ENCODE assay signal across 10 mouse cellular contexts in the genomic region with DNA sequence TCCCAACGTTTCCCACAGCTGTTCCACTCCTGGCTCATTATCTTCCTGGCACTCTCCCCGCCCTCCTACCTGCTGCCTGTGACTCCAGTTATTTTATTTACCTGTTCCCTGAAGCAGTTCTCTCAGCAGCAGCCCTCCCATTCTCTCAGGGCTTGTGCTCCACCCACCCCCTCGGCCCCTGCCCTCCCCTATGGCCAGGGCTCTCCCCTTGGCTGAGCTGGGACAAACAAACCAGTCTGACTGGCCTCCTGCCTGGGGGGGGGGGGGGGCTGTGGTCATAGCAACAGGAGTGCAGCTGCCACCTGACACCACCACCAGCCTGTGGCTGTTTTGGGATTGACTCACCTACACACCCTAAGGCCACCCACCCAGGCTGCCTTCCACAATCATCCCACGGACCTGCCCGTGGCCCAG. TPM values are rescaled to one million over a fixed set of nuclear protein-coding genes. Genes with fewer than 3 reads are reported as not detected.
A peak's percentile ranks its signal among the peaks of the same experiment; 100 is the strongest.
DNase-seq lines count a peak whose midpoint lies in the region; ATAC-seq lines count a peak whose summit lies in the region.
"Had no signal": no experiment of that assay in that cellular context is flagged by ENCODE, and none has a peak within 500 bp of the region (broad histone marks: within the 10 kb centered on the region; RNA-seq: fewer than 3 reads in every experiment).

No protein-coding gene starts in this region.

- peak; percentile 20 for DNase-seq in ovary, adult 18-20 months (ENCODE audit: low spot score)
- DNase-seq in ovary, postnatal 14 days (ENCODE audit: low spot score) = no peak
- peak; percentile 35 for DNase-seq in limb, embryonic 11.5 days (ENCODE audit: low spot score)
- no peak for DNase-seq in heart, postnatal 4 days
- DNase-seq in B cell, adult 2 months = no peak
- DNase-seq: forebrain, postnatal 0 days had no signal

- no peaks in the 10 kb centered on the region for H3K9me3 ChIP-seq in intestine, embryonic 15.5 days
- no peaks in the 10 kb centered on the region for H3K9me3 ChIP-seq in limb, embryonic 11.5 days (ENCODE audit: control insufficient read depth, low read length)
- no peaks in the 10 kb centered on the region for H3K9me3 ChIP-seq in stomach, embryonic 15.5 days
- H3K9me3 ChIP-seq: neural tube, embryonic 13.5 days had no signal

- no peak overlapping the region for H3K4me3 ChIP-seq in intestine, embryonic 15.5 days (replicated peaks)
- H3K4me3 ChIP-seq in limb, embryonic 11.5 days (ENCODE audit: low read depth, low read length) = no peak overlapping the region
- H3K4me3 ChIP-seq in stomach, embryonic 15.5 days (replicated peaks) = no peak overlapping the region
- H3K4me3 ChIP-seq: neural tube, embryonic 13.5 days had no signal

- H3K36me3 ChIP-seq in intestine, embryonic 15.5 days = no peaks in the 10 kb centered on the region
- no peaks in the 10 kb centered on the region for H3K36me3 ChIP-seq in limb, embryonic 11.5 days (ENCODE audit: control insufficient read depth, insufficient read depth, low read length)
- no peaks in the 10 kb centered on the region for H3K36me3 ChIP-seq in stomach, embryonic 15.5 days

- no peak overlapping the region for H3K4me2 ChIP-seq in intestine, embryonic 15.5 days (replicated peaks)
- no peak overlapping the region for H3K4me2 ChIP-seq in limb, embryonic 11.5 days (ENCODE audit: low read depth, severe bottlenecking)
- H3K4me2 ChIP-seq in stomach, embryonic 15.5 days = peak overlapping the region; percentile 46
- H3K4me2 ChIP-seq: neural tube, embryonic 13.5 days had no signal

- peak; percentile 79 for ATAC-seq in intestine, embryonic 15.5 days
- 0 out of 2 replicates have a peak, but pooled peaks have one; percentile 26 for ATAC-seq in limb, embryonic 11.5 days (ENCODE audit: insufficient number of reproducible peaks, low FRiP score, low TSS enrichment, low read depth)
- peak; percentile 92 for ATAC-seq in stomach, embryonic 15.5 days (ENCODE audit: insufficient read depth, low FRiP score, low read depth)
- ATAC-seq in megakaryocyte progenitor cell, adult 5-6 weeks (replicated peaks; ENCODE audit: poor library complexity) = no peak
- ATAC-seq: forebrain, postnatal 0 days had no signal

- 17% methylated on average over 5 of the region's 5 CpGs for WGBS in intestine, embryonic 15.5 days
- 23% methylated on average over 5 of the region's 5 CpGs for WGBS in limb, embryonic 11.5 days
- WGBS in stomach, embryonic 15.5 days = 26% methylated on average over 5 of the region's 5 CpGs

- H3K27me3 ChIP-seq in intestine, embryonic 15.5 days (replicated peaks) = peaks cover 4% of the 10 kb centered on the region; the same call in 1 of the 2 replicates
- H3K27me3 ChIP-seq in limb, embryonic 11.5 days (ENCODE audit: control insufficient read depth, insufficient read depth, low read length) = no peaks in the 10 kb centered on the region
- H3K27me3 ChIP-seq in stomach, embryonic 15.5 days (replicated peaks) = peaks cover 4% of the 10 kb centered on the region; the same call in 1 of the 2 replicates
- H3K27me3 ChIP-seq: neural tube, embryonic 13.5 days had no signal

- no peaks in the 10 kb centered on the region; the same call in 1 of the 2 replicates for H3K4me1 ChIP-seq in intestine, embryonic 15.5 days (replicated peaks)
- peaks cover 4% of the 10 kb centered on the region for H3K4me1 ChIP-seq in limb, embryonic 11.5 days (ENCODE audit: control insufficient read depth, insufficient read depth, low read length)
- no peaks in the 10 kb centered on the region for H3K4me1 ChIP-seq in stomach, embryonic 15.5 days

- 0 out of 2 replicates have a peak overlapping the region, but pooled peaks have one; percentile 27 for H3K27ac ChIP-seq in intestine, embryonic 15.5 days
- no peak overlapping the region for H3K27ac ChIP-seq in limb, embryonic 11.5 days (replicated peaks; ENCODE audit: low read depth, low read length)
- peak overlapping the region; percentile 75 for H3K27ac ChIP-seq in stomach, embryonic 15.5 days
- H3K27ac ChIP-seq: neural tube, embryonic 13.5 days had no signal

- no peak overlapping the region for H3K9ac ChIP-seq in intestine, embryonic 15.5 days
- H3K9ac ChIP-seq in limb, embryonic 11.5 days (ENCODE audit: low read length) = no peak overlapping the region
- H3K9ac ChIP-seq in stomach, embryonic 15.5 days = no peak overlapping the region
- H3K9ac ChIP-seq: forebrain, postnatal 0 days; neural tube, embryonic 13.5 days had no signal

RNA-seq across cellular contexts. Expression of gene Sptbn2, which starts 8.4 kb away (rescaled TPM):
- 1.4 and 1.7 TPM in 2 replicates for polyA plus RNA-seq in intestine, embryonic 15.5 days (2015; fragmentation: Nextera tagmentation; extraction: Ambion mirVana)
- polyA plus RNA-seq in limb, embryonic 11.5 days (2014; fragmentation: Nextera tagmentation; extraction: Ambion mirVana) = 2.1 and 2.5 TPM in 2 replicates
- 2.8 and 2.9 TPM in 2 replicates for polyA plus RNA-seq in stomach, embryonic 15.5 days (2015; fragmentation: Nextera tagmentation; extraction: Ambion mirVana)
- not detected in 2 replicates for total RNA-seq in megakaryocyte progenitor cell, adult 5-6 weeks (2015)
- total RNA-seq in megakaryocyte progenitor cell, adult 5-6 weeks (2017) = not detected in 2 replicates
- under 1 TPM; 0.25 to 0.33 TPM for total RNA-seq in heart, postnatal 4 days (2021)

RNA-seq across cellular contexts. Expression of gene Gm960, which starts 20.9 kb away (rescaled TPM):
- 1.4 and 2.7 TPM in 2 replicates for polyA plus RNA-seq in intestine, embryonic 15.5 days (2015; fragmentation: Nextera tagmentation; extraction: Ambion mirVana)
- 2.9 and 5.0 TPM in 2 replicates for polyA plus RNA-seq in limb, embryonic 11.5 days (2014; fragmentation: Nextera tagmentation; extraction: Ambion mirVana)
- 2.3 and 3.6 TPM in 2 replicates for polyA plus RNA-seq in stomach, embryonic 15.5 days (2015; fragmentation: Nextera tagmentation; extraction: Ambion mirVana)
- total RNA-seq in megakaryocyte progenitor cell, adult 5-6 weeks (2015) = not detected in 2 replicates
- total RNA-seq in megakaryocyte progenitor cell, adult 5-6 weeks (2017) = not detected in 2 replicates
- under 1 TPM; 0.12 to 0.68 TPM for total RNA-seq in heart, postnatal 4 days (2021)

RNA-seq across cellular contexts. Expression of gene Rbm4b, which starts 36.9 kb away (rescaled TPM):
- polyA plus RNA-seq in intestine, embryonic 15.5 days (2015; fragmentation: Nextera tagmentation; extraction: Ambion mirVana) = 47.1 and 47.4 TPM in 2 replicates
- polyA plus RNA-seq in limb, embryonic 11.5 days (2014; fragmentation: Nextera tagmentation; extraction: Ambion mirVana) = 107 TPM in 2 replicates
- polyA plus RNA-seq in stomach, embryonic 15.5 days (2015; fragmentation: Nextera tagmentation; extraction: Ambion mirVana) = 57.7 and 59.7 TPM in 2 replicates
- 8.5 and 12.3 TPM in 2 replicates for total RNA-seq in megakaryocyte progenitor cell, adult 5-6 weeks (2015)
- total RNA-seq in megakaryocyte progenitor cell, adult 5-6 weeks (2017) = 11.3 and 12.2 TPM in 2 replicates
- 1 to 10 TPM; 7.5 to 8.3 TPM for total RNA-seq in heart, postnatal 4 days (2021)

Comparison
In these comparisons a context has a peak if more than half of its experiments do, and no peak if none do; other contexts are left out.
1. DNase-seq: peak in ovary, adult 18-20 months (single experiment) and limb, embryonic 11.5 days (single experiment); none in ovary, postnatal 14 days (single experiment), heart, postnatal 4 days (single experiment) and B cell, adult 2 months (0 of 2).